Mouse (Mus musculus) liver, embryonic 14.5 days (tissue): ENCODE data around the gene Dyrk3.

Experiments used
- CTCF ChIP-seq: IDR thresholded peaks from 2 replicates; pipeline ENCODE4 v1.5.1; 2016; ENCODE audit warnings: antibody characterized with exemption, low read depth, control low read depth
- EP300 ChIP-seq: IDR thresholded peaks from 2 replicates; pipeline ENCODE4 v1.6.1; 2016; ENCODE audit warnings: antibody characterized with exemption, low read depth

GRCm38 (mm10) chr1:131164427-131164826 is 26.3 kb upstream of the Dyrk3 start:
- TF ChIP-seq CTCF (no peak), EP300 (no peak)
